Mouse (Mus musculus) adrenal gland, adult 2 months (tissue): ENCODE results near the gene Fam155a. TPM values are rescaled to one million over a fixed set of nuclear protein-coding genes. Genes with fewer than 3 reads are reported as not detected.

ENCODE experiments used
- DNase-seq: peaks from one replicate; pipeline ENCODE4 v3.0.0; 2021
- microRNA-seq, 2 experiments: library from miRNA; unstranded; fragments of <30 nt; microRNA quantifications; one replicate each; pipeline ENCODE4 v1.2.0; 2021
- polyA plus RNA-seq: library from polyadenylated mRNA; depleted of rRNA; stranded (reverse); fragments of >200 nt; gene quantifications from 2 replicates; pipeline ENCODE4 v1.2.3, GENCODE M21; 2012; rRNA removed
- total RNA-seq, 2 experiments: library from RNA; stranded (reverse); gene quantifications; 2 replicates each; pipeline ENCODE4 v1.2.3; 2021

The Fam155a gene
- total and polyA plus RNA-seq, 3 experiments = 6.8 to 12.8 (median 9.3) TPM

DNA sequence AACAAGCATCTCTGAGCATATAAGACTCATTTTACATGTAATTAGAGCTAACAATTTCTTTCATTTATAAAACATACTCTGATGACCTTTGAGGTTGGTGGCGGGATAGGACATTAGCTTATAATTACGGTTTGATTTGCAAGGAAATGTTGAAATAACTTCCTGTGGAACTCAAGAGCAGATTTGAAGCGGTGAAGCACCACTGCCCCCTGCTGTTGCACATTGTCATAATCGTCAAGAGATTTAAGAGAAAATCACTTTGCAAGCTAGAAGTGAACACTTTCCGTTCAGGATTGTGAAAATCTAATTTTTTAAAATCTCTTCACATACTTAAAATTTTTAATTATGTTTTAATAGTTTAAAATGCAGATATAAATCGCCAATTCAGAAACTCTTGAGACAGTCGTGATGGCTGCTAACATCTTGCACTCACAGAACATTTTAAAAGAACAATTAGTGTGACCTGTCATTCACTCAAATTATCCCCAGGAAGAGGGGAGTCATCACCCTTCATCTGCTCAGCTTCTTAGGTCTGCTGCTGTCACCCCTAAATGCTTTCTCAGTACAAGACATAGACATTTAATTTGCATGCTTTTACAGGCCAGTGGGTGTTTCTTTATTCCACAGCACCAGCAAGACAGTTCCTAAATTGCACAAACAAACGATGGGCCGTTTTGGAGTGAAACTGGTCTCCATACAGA is 595.9 kb downstream of the Fam155a start:
- DNase-seq = peak; percentile 21

DNA sequence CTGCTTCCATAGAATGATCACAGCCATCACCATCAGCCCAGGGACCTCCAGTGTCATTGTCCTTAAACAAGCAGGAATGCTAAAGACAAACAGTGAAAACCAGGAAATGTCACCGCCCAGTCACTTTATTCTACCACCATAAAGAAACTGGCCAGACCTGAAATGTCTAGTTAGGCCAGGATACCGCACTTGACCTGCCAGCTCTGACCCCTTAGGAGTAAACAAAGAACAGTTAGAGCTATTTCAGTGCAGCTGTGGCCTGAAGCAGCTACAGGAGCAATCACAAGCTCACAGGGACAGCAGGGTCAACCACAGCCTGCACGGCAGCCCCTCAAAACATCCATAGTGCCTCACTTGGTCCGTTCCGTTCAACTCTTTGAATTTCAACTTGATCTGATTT is 599.1 kb downstream of the Fam155a start:
- DNase-seq = no peak

DNA sequence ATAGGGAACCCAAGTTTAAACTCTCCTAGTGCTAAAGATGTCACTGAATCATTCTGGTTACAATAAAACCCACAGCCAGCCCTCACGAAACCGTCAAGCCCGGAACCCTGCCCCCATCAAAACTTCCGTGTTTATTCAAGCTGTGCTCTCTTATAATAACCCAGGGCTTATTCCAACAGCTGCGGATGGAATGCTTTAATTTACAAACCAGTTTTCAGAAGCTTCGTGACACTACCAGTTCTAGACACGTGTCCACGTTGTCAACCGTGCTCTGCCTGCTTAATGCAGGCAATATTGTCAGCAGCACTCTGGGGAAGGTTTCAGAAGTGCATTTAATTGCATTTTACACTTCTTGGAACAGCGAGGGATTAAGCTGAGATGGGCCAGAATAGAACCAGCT is 603.0 kb downstream of the Fam155a start:
- DNase-seq = no peak

- DNase-seq = no peak
These were observed 609.4 kb downstream of the Fam155a start for GRCm38 (mm10) chr8:9161606-9162005.

DNA sequence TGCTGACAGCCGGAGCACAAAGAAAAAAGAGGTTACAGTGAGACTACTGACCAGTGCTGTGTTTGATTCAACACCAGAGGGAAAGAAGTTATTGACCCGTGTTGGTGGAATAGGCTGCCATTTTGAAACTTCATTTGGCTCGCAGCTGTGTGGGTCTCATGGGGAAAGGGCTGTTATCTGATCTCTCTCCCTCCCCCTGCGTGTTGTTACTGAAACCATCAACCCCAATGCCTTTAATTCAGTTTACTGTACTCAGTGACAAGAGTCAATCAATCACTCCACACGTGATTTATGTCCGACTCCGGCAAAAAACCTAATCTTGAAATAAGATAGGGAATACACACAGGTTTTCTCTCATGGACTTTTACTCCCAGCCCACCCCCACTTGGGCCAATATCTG is 611.6 kb downstream of the Fam155a start:
- DNase-seq = no peak

- no peak for DNase-seq
These were observed 612.3 kb downstream of the Fam155a start for GRCm38 (mm10) chr8:9158652-9159051.

- no peak for DNase-seq
These were observed 613.7 kb downstream of the Fam155a start for GRCm38 (mm10) chr8:9157141-9157781.

Small RNA genes within 50 kb of the gene (microRNA-seq; reads per million reads assigned to microRNA genes)
- gene Gm47312 = 0 reads per million in 2 experiments

Other genes starting within 250 kb of the Fam155a start
- gene Gm10217, start 93.1 kb upstream of the Fam155a start, total RNA-seq = not detected
- not detected in 2 replicates for gene Gm10217, start 93.1 kb upstream of the Fam155a start, polyA plus RNA-seq
- 1 to 10 TPM; 8.1 to 8.2 TPM for gene Lig4, start 206.5 kb upstream of the Fam155a start, total RNA-seq
- gene Lig4, start 206.5 kb upstream of the Fam155a start, polyA plus RNA-seq = 1.3 and 1.5 TPM in 2 replicates
- gene Abhd13, start 206.5 kb upstream of the Fam155a start, total RNA-seq = 10 to 100 TPM; 18.9 to 22.6 TPM
- gene Abhd13, start 206.5 kb upstream of the Fam155a start, polyA plus RNA-seq = 2.1 and 2.7 TPM in 2 replicates
- gene Tnfsf13b, start 235.3 kb upstream of the Fam155a start, total RNA-seq = 10 to 100 TPM in 1 of 2 experiments, 1 to 10 TPM in 1; 5.9 to 13.4 TPM
- 4.8 and 5.1 TPM in 2 replicates for gene Tnfsf13b, start 235.3 kb upstream of the Fam155a start, polyA plus RNA-seq